Mouse (Mus musculus): ENCODE data around the gene Wdr18. TPM values are rescaled to one million over a fixed set of nuclear protein-coding genes. Genes with fewer than 3 reads are reported as not detected.

The Wdr18 gene
- polyA plus RNA-seq, 1 experiment from 2014 or later = 77.4 TPM

GRCm38 (mm10) chr10:79976071-79976721 is 16.2 kb downstream of the Wdr18 start:
- ATAC-seq (ENCODE audit: low FRiP score) = no peak

GRCm38 (mm10) chr10:79976722-79977107 is 16.8 kb downstream of the Wdr18 start:
- no peak for ATAC-seq (ENCODE audit: low FRiP score)
- no peak overlapping the region for H3K27ac ChIP-seq
- H3K9me3 ChIP-seq = no peaks in the 10 kb centered on the region
- peaks cover 20% of the 10 kb centered on the region for H3K27me3 ChIP-seq
- H3K9ac ChIP-seq = no peak overlapping the region
- H3K4me1 ChIP-seq (replicated peaks) = peaks cover 21% of the 10 kb centered on the region
- WGBS = 68% methylated on average over 36 of the region's 36 CpGs
- H3K36me3 ChIP-seq = peaks cover 71% of the 10 kb centered on the region
- H3K4me3 ChIP-seq = no peak overlapping the region
- no peak overlapping the region for H3K4me2 ChIP-seq

More at GRCm38 (mm10) chr10:79976071-79976721, 16.2 kb downstream of the Wdr18 start:
- Histone ChIP-seq H3K9ac (no peak overlapping the region), H3K36me3 (peaks cover 69% of the 10 kb centered on the region), H3K27ac (no peak overlapping the region), H3K9me3 (no peaks in the 10 kb centered on the region), H3K4me3 (no peak overlapping the region), H3K4me2 (no peak overlapping the region), H3K4me1 (replicated peaks) (peaks cover 18% of the 10 kb centered on the region), H3K27me3 (peaks cover 25% of the 10 kb centered on the region)
- WGBS = 85% methylated on average over 28 of the region's 28 CpGs

- Histone ChIP-seq H3K9me3 (no peaks in the 10 kb centered on the region), H3K9ac (no peak overlapping the region), H3K36me3 (peaks cover 71% of the 10 kb centered on the region), H3K4me1 (replicated peaks) (peaks cover 26% of the 10 kb centered on the region), H3K4me3 (no peak overlapping the region), H3K27ac (no peak overlapping the region), H3K4me2 (no peak overlapping the region), H3K27me3 (peaks cover 14% of the 10 kb centered on the region)
- 81% methylated on average over 28 of the region's 28 CpGs for WGBS
- ATAC-seq (ENCODE audit: low FRiP score) = no peak
Measured at GRCm38 (mm10) chr10:79977324-79977723, 17.4 kb downstream of the Wdr18 start.

- H3K27me3 ChIP-seq = peaks cover 6% of the 10 kb centered on the region
- no peak overlapping the region for H3K4me3 ChIP-seq
- peaks cover 33% of the 10 kb centered on the region for H3K4me1 ChIP-seq (replicated peaks)
- peaks cover 71% of the 10 kb centered on the region for H3K36me3 ChIP-seq
- no peaks in the 10 kb centered on the region for H3K9me3 ChIP-seq
- H3K4me2 ChIP-seq = no peak overlapping the region
- WGBS = 98% methylated on average over 21 of the region's 21 CpGs
- H3K27ac ChIP-seq = no peak overlapping the region
- H3K9ac ChIP-seq = no peak overlapping the region
- ATAC-seq (ENCODE audit: low FRiP score) = no peak
Measured at GRCm38 (mm10) chr10:79978061-79978460, 18.1 kb downstream of the Wdr18 start.

- Histone ChIP-seq H3K9me3 (no peaks in the 10 kb centered on the region), H3K27ac (no peak overlapping the region), H3K4me3 (no peak overlapping the region), H3K9ac (peak overlapping the region; percentile 35; the same call in 1 of the 2 replicates), H3K4me2 (no peak overlapping the region), H3K4me1 (replicated peaks) (peaks cover 39% of the 10 kb centered on the region), H3K27me3 (no peaks in the 10 kb centered on the region), H3K36me3 (peaks cover 60% of the 10 kb centered on the region)
- no peak for ATAC-seq (ENCODE audit: low FRiP score)
- WGBS = 93% methylated on average over 22 of the region's 22 CpGs
Measured at GRCm38 (mm10) chr10:79979401-79980155, 19.6 kb downstream of the Wdr18 start.

- Histone ChIP-seq H3K9ac (peak overlapping the region; percentile 91), H3K9me3 (no peaks in the 10 kb centered on the region), H3K27ac (peak overlapping the region; percentile 90), H3K4me1 (replicated peaks) (peaks cover 60% of the 10 kb centered on the region), H3K4me3 (peak overlapping the region; percentile 76), H3K27me3 (peaks cover 16% of the 10 kb centered on the region), H3K4me2 (peak overlapping the region; percentile 96), H3K36me3 (peaks cover 23% of the 10 kb centered on the region)
- no peak for ATAC-seq (ENCODE audit: low FRiP score)
- 77% methylated on average over 5 of the region's 5 CpGs for WGBS
Measured at GRCm38 (mm10) chr10:79983205-79983604, 23.3 kb downstream of the Wdr18 start.

- ATAC-seq (ENCODE audit: low FRiP score) = no peak
Measured at GRCm38 (mm10) chr10:79983670-79984069, 23.7 kb downstream of the Wdr18 start.

GRCm38 (mm10) chr10:79984195-79984816 is 24.4 kb downstream of the Wdr18 start, which contains the start of gene Tmem259:
Gene Tmem259 (minus strand): TSS chr10:79984330.
- H3K4me1 ChIP-seq (replicated peaks) = peaks cover 69% of the 10 kb centered on the region
- peak within 1 kb of the TSS; percentile 91 for H3K9ac ChIP-seq
- peaks cover 12% of the 10 kb centered on the region for H3K36me3 ChIP-seq
- H3K27ac ChIP-seq = peak within 1 kb of the TSS; percentile 90
- no peaks in the 10 kb centered on the region for H3K9me3 ChIP-seq
- peak within 1 kb of the TSS; percentile 96 for H3K4me2 ChIP-seq
- WGBS = under 1% methylated on average over 46 of the region's 49 CpGs
- ATAC-seq (ENCODE audit: low FRiP score) = peak; percentile 84
- peaks cover 27% of the 10 kb centered on the region for H3K27me3 ChIP-seq
- peak within 1 kb of the TSS; percentile 76 for H3K4me3 ChIP-seq

More at GRCm38 (mm10) chr10:79983670-79984069, 23.7 kb downstream of the Wdr18 start:
- peaks cover 64% of the 10 kb centered on the region for H3K4me1 ChIP-seq (replicated peaks)
- peaks cover 19% of the 10 kb centered on the region for H3K36me3 ChIP-seq
- peak overlapping the region; percentile 76 for H3K4me3 ChIP-seq
- H3K27me3 ChIP-seq = peaks cover 20% of the 10 kb centered on the region
- H3K9me3 ChIP-seq = no peaks in the 10 kb centered on the region
- peak overlapping the region; percentile 96 for H3K4me2 ChIP-seq
- H3K27ac ChIP-seq = peak overlapping the region; percentile 90
- under 1% methylated on average over 16 of the region's 21 CpGs for WGBS
- peak overlapping the region; percentile 91 for H3K9ac ChIP-seq

- WGBS = under 1% methylated on average over 22 of the region's 22 CpGs
- Histone ChIP-seq H3K4me1 (replicated peaks) (peaks cover 66% of the 10 kb centered on the region), H3K9ac (peak overlapping the region; percentile 91), H3K27ac (peak overlapping the region; percentile 90), H3K4me3 (peak overlapping the region; percentile 76), H3K9me3 (no peaks in the 10 kb centered on the region), H3K36me3 (peaks cover 7% of the 10 kb centered on the region), H3K27me3 (peaks cover 32% of the 10 kb centered on the region), H3K4me2 (peak overlapping the region; percentile 96)
- peak; percentile 93 for ATAC-seq (ENCODE audit: low FRiP score)
Measured at GRCm38 (mm10) chr10:79984871-79985270, 24.9 kb downstream of the Wdr18 start.

GRCm38 (mm10) chr10:79985334-79986231 is 25.6 kb downstream of the Wdr18 start:
- H3K9ac ChIP-seq = peak overlapping the region; percentile 80
- peak overlapping the region; percentile 96 for H3K4me2 ChIP-seq
- peak overlapping the region; percentile 90 for H3K27ac ChIP-seq
- no peaks in the 10 kb centered on the region for H3K9me3 ChIP-seq
- ATAC-seq (ENCODE audit: low FRiP score) = peak; percentile 5; the same call in 1 of the 2 replicates
- peaks cover 39% of the 10 kb centered on the region for H3K27me3 ChIP-seq
- H3K4me1 ChIP-seq (replicated peaks) = peaks cover 59% of the 10 kb centered on the region
- H3K4me3 ChIP-seq = peak overlapping the region; percentile 76
- peaks cover 4% of the 10 kb centered on the region; the same call in 1 of the 2 replicates for H3K36me3 ChIP-seq
- WGBS = 5% methylated on average over 35 of the region's 35 CpGs

GRCm38 (mm10) chr10:79986232-79986878 is 26.4 kb downstream of the Wdr18 start:
- H3K4me1 ChIP-seq (replicated peaks) = peaks cover 52% of the 10 kb centered on the region
- H3K4me2 ChIP-seq = peak overlapping the region; percentile 96
- no peak for ATAC-seq (ENCODE audit: low FRiP score)
- H3K4me3 ChIP-seq = peak overlapping the region; percentile 76
- peaks cover under 1% of the 10 kb centered on the region for H3K36me3 ChIP-seq
- H3K27me3 ChIP-seq = peaks cover 47% of the 10 kb centered on the region
- 48% methylated on average over 6 of the region's 6 CpGs for WGBS
- 0 out of 2 replicates have a peak, but pooled peaks cover 5% of the 10 kb centered on the region for H3K9me3 ChIP-seq
- peak overlapping the region; percentile 90 for H3K27ac ChIP-seq
- H3K9ac ChIP-seq = peak overlapping the region; percentile 80
